Mouse (Mus musculus) C2C12 (cell line): Measurements from ENCODE around the gene Rcor3.

Experiments used
- CTCF ChIP-seq: IDR thresholded peaks from one replicate; pipeline ENCODE4 v1.5.1; 2011; ENCODE audit not compliant: control insufficient read depth, insufficient read depth, insufficient read length
- FOSL1 ChIP-seq: IDR thresholded peaks from one replicate; pipeline ENCODE4 v1.8.0; 2011; ENCODE audit warnings: mild to moderate bottlenecking, low read length; ENCODE audit not compliant: poor library complexity, insufficient read depth, severe bottlenecking
- MAX ChIP-seq: IDR thresholded peaks from one replicate; pipeline ENCODE4 v1.6.1; 2011; ENCODE audit warnings: mild to moderate bottlenecking, control low read depth
- MYOD1 ChIP-seq: IDR thresholded peaks from one replicate; pipeline ENCODE4 v1.6.1; 2011; ENCODE audit warnings: low read depth; ENCODE audit not compliant: control insufficient read depth, insufficient read length
- MYOG ChIP-seq: IDR thresholded peaks from one replicate; pipeline ENCODE4 v1.6.1; 2011; ENCODE audit not compliant: control insufficient read depth, insufficient read length; ENCODE audit errors: extremely low read depth

- TF ChIP-seq CTCF: no peak
- TF ChIP-seq FOSL1: no peak
- TF ChIP-seq MYOG: no peak
- TF ChIP-seq MYOD1: no peak
- no peak for TF ChIP-seq MAX
Observed at GRCm38 (mm10) chr1:192171477-192171876, 33.6 kb upstream of the Rcor3 start.
